Mouse (Mus musculus): ENCODE measurements around the gene Rev3l.

DNA sequence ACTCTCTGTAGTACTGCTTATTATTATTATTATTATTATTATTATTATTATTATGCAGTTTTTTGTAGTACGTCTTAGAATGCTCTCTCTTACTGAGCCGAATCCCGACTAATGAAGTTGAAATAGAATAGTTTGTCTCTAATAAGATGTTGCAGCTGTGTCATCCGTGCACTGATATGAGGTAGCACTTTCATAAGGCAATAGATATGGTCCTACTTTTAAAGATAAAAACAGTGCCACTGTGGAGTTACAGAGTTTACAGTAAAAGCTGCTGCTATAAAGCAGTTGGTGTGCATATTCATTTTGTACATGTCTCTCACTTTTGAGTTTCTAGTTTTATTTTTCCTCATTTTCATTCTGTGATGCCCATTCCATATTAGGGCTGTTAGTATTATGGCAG, 46.4 kb downstream of the Rev3l start:
- no peak for TF ChIP-seq POLR2A (IDR thresholded peaks at IDR 0.05; ENCODE audit: insufficient read depth, low read depth, low read length)
- TF ChIP-seq CTCF (IDR thresholded peaks at IDR 0.05; ENCODE audit: insufficient read depth, low read depth, low read length): no peak
